Mouse (Mus musculus) intestine, embryonic 16.5 days (tissue): ENCODE data around the gene Hoxb3. TPM values are rescaled to one million over a fixed set of nuclear protein-coding genes. Genes with fewer than 3 reads are reported as not detected.

Experiments
- ATAC-seq: fragments of 200-750 bp; cut with Nextera tagmentation; 2 replicates; pipeline ENCODE4 v1.8.0; 2017; ENCODE audit warnings: moderate TSS enrichment, moderate library complexity
- H3K27ac ChIP-seq: fragments of 300-500 bp; sonication (generic); 2 replicates; pipeline ENCODE4 v1.5.1; 2014; ENCODE audit warnings: mild to moderate bottlenecking, low read length
- H3K27me3 ChIP-seq: fragments of 300-500 bp; sonication (generic); replicated peaks from 2 replicates; pipeline ENCODE4 v1.6.1; 2014; ENCODE audit warnings: low read length, control low read depth, mixed read lengths; ENCODE audit not compliant: control insufficient read depth, insufficient read depth
- H3K36me3 ChIP-seq: fragments of 300-500 bp; sonication (generic); 2 replicates; pipeline ENCODE4 v1.6.1; 2014; ENCODE audit warnings: low read length, control low read depth; ENCODE audit not compliant: control insufficient read depth, insufficient read depth
- H3K4me1 ChIP-seq: fragments of 300-500 bp; sonication (generic); 2 replicates; pipeline ENCODE4 v1.6.1; 2014; ENCODE audit warnings: low read length, control low read depth, mixed read lengths; ENCODE audit not compliant: control insufficient read depth, insufficient read depth
- H3K4me2 ChIP-seq: fragments of 300-500 bp; sonication (generic); 2 replicates; pipeline ENCODE4 v1.6.1; 2014; ENCODE audit warnings: low read depth, low read length, control low read depth
- H3K4me3 ChIP-seq: fragments of 300-500 bp; sonication (generic); 2 replicates; pipeline ENCODE4 v1.5.1; 2014; ENCODE audit warnings: mild to moderate bottlenecking, low read length
- H3K9ac ChIP-seq: fragments of 300-500 bp; sonication (generic); 2 replicates; pipeline ENCODE4 v1.6.1; 2014; ENCODE audit warnings: low read depth, low read length
- H3K9me3 ChIP-seq: fragments of 300-500 bp; sonication (generic); 2 replicates; pipeline ENCODE4 v1.6.1; 2016; ENCODE audit warnings: low read length, control low read depth; ENCODE audit not compliant: control insufficient read depth
- WGBS: fragments of 180-500 bp; shearing (Covaris S2); extraction: QIAGEN DNeasy Blood & Tissue Kit; methylation state at CpG from one replicate; pipeline ENCODE4 v1.1.7; 2014; 5-methylcytosine and 5-hydroxymethylcytosine counted together
- polyA plus RNA-seq: library from polyadenylated mRNA; unstranded; fragments of >200 nt; fragmentation: Nextera tagmentation; extraction: Ambion mirVana; gene quantifications from 2 replicates; pipeline ENCODE4 v1.2.1, GENCODE M21; 2015

Gene Hoxb3
- polyA plus RNA-seq, 1 experiment from 2014 or later = 1.4 TPM

DNA sequence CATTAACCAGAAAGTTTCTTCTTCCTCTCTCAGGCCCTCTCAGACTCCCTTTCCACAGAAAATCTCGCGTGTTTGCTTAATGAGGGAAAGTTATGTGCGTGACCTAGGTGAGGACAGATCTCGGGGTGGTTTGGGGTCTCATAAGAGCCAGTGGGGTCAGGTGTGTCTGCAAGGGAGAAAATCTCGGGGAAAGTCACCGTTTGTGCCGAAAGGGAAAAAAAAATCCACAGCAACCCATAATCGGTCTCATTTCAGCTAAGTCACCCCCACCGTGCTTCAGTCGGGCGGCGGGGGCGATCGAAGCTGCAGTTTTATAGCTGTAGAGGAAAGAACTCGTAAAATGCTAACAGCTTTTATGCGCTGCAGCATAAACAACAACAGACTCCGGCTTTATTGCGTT, 41.7 kb upstream of the Hoxb3 start:
- 18% methylated on average over 18 of the region's 18 CpGs for WGBS
- H3K9me3 ChIP-seq = no peaks in the 10 kb centered on the region
- no peak for ATAC-seq
- H3K36me3 ChIP-seq = no peaks in the 10 kb centered on the region
- peak overlapping the region; percentile 22; the same call in 1 of the 2 replicates for H3K4me2 ChIP-seq
- peak overlapping the region; percentile 18; the same call in 1 of the 2 replicates for H3K4me3 ChIP-seq
- H3K4me1 ChIP-seq = peaks cover 15% of the 10 kb centered on the region; the same call in 1 of the 2 replicates
- H3K9ac ChIP-seq = no peak overlapping the region
- peaks cover 56% of the 10 kb centered on the region for H3K27me3 ChIP-seq
- H3K27ac ChIP-seq = peak overlapping the region; percentile 9; the same call in 1 of the 2 replicates

DNA sequence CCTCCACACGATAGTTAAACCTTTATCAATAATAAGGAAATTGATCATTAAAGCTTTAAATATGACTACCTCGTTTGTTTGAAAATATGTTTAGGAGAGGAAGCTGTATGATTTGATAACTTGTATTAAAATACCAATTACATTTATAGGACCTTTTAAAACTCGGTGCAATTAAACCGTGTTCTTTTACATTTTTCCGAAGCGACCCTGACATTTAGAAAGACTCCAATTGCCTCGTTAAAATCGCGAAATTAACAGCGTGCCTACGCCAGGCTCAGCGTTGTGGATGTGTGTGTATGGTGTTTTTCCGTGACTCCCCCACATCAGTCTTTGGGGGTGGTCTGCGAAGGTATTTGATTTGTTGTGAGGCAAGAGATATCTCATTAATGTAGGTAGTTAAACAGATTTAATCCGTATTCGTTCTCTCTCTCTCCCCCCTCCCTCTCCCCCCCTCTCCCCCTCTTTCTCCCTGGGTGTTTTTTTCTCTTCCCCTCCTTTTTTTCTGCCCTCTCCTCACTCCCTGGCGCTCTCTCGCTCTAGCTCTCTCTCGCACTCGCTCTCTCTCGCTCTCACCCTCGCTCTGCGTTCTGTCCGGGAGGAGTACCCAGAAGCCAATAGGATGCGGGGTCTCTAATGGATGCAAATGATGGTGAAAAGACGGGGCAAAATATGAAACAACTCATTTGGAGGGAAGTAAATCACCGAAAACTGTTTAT, 41.1 kb upstream of the Hoxb3 start, which contains the start of gene Hoxb8:
Gene Hoxb8, plus strand, starts transcription at position 51 of the 716 bp plus-strand sequence.
- WGBS = 2% methylated on average over 27 of the region's 27 CpGs
- peak within 1 kb of the TSS; percentile 83 for H3K9ac ChIP-seq
- H3K4me1 ChIP-seq = peaks cover 15% of the 10 kb centered on the region; the same call in 1 of the 2 replicates
- H3K36me3 ChIP-seq = no peaks in the 10 kb centered on the region
- H3K27me3 ChIP-seq = peaks cover 50% of the 10 kb centered on the region
- peak within 1 kb of the TSS; percentile 69 for H3K27ac ChIP-seq
- ATAC-seq = no peak
- peak within 1 kb of the TSS; percentile 77 for H3K4me2 ChIP-seq
- H3K4me3 ChIP-seq = peak within 1 kb of the TSS; percentile 61
- no peaks in the 10 kb centered on the region for H3K9me3 ChIP-seq

DNA sequence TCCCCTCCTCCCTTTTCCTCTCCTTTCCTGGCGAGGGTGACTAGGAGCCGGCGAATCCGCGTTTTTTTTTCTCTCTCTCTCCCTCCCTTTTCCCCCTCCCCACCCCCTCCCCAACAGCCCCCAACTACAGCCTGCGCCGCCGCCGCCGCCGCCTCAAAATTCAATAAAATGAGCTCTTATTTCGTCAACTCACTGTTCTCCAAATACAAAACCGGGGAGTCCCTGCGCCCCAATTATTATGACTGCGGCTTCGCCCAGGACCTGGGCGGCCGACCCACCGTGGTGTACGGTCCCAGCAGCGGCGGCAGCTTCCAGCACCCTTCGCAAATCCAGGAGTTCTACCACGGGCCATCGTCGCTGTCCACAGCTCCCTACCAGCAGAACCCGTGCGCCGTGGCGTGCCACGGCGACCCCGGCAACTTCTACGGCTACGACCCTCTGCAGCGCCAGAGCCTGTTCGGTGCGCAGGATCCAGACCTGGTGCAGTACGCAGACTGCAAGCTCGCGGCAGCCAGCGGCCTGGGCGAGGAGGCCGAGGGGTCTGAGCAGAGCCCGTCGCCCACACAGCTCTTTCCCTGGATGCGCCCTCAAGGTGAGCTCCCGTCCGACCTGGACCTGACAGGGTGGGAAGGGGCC, 40.2 kb upstream of the Hoxb3 start:
- ATAC-seq = no peak
- under 1% methylated on average over 49 of the region's 49 CpGs for WGBS
- peak overlapping the region; percentile 83 for H3K9ac ChIP-seq
- no peaks in the 10 kb centered on the region for H3K36me3 ChIP-seq
- no peaks in the 10 kb centered on the region for H3K9me3 ChIP-seq
- H3K27ac ChIP-seq = peak overlapping the region; percentile 69
- H3K4me1 ChIP-seq = peaks cover 20% of the 10 kb centered on the region
- H3K27me3 ChIP-seq = peaks cover 48% of the 10 kb centered on the region
- peak overlapping the region; percentile 61 for H3K4me3 ChIP-seq
- peak overlapping the region; percentile 77 for H3K4me2 ChIP-seq

DNA sequence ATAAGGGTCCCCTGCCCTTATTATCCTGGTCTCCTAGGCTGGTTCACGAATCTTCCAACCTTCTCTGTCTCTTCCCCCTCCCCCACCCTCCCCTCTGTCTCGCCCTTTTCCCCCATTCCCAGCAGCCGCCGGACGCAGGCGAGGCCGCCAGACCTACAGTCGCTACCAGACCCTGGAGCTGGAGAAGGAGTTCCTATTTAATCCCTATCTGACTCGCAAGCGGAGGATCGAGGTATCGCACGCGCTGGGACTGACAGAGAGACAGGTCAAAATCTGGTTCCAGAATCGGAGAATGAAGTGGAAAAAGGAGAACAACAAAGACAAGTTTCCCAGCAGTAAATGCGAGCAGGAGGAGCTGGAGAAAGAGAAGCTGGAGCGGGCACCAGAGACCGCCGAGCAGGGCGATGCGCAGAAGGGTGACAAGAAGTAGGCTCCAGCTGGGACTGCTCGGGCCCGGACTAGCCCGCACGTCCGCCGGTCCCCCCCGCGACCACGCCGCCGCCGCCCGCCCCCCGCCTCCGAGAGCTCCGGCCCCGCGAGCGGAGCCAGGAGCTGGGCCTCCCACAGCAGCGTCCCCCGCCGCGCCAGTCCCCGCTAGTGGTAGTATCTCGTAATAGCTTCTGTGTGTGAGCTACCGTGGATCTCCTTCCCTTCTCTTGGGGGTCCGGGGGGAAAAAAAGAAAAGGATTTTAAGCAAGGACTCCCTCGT, 38.9 kb upstream of the Hoxb3 start:
- no peaks in the 10 kb centered on the region for H3K36me3 ChIP-seq
- under 1% methylated on average over 49 of the region's 49 CpGs for WGBS
- peak overlapping the region; percentile 61 for H3K4me3 ChIP-seq
- H3K9me3 ChIP-seq = no peaks in the 10 kb centered on the region
- peak overlapping the region; percentile 77 for H3K4me2 ChIP-seq
- peaks cover 17% of the 10 kb centered on the region; the same call in 1 of the 2 replicates for H3K4me1 ChIP-seq
- peak overlapping the region; percentile 83 for H3K9ac ChIP-seq
- ATAC-seq = peak; percentile 32
- H3K27me3 ChIP-seq = peaks cover 50% of the 10 kb centered on the region
- peak overlapping the region; percentile 86 for H3K27ac ChIP-seq

DNA sequence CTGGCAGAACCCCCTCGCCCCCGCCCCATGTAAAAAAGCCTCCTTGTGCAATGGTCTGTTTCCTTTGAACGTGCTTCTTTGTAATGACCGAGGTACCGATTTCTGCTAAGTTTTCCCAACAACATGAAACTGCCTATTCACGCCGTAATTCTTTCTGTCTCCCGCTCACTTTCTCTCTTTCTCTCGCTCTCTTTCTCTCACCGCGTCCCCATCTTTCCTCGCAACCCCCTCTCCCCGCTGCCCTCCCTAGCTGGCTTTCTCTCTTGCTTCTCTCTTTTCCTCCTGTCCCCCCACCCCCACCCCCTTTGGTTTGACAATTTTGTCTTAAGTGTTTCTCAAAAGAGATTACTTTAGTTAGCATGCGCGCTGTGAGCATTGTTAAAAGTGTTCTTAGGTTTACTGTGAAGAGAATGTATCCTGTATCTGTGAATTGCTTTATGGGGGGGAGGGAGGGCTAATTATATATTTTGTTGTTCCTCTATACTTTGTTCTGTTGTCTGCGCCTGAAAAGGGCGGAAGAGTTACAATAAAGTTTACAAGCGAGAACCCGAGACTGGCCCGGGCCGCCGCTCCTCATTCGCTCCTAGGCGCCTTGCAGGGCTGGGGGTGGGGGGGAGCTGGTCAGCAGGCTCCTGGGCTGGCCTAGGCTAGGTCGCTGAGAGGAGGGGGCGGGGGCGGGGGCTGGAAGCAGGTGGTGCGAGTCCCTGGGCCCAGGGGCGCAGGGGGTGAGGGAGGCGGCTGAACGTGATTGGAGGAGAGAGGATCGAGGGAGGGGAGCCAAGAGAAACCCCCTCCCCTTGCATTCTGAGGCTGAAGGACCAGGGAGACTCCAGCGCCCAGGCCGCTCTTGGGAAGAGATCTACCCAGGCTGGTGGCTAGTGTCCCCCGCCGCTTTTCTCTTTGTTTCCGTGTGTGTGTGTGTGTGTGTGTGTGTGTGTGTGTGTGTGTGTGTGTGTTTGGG, 38.1 kb upstream of the Hoxb3 start:
- peak; percentile 74 for ATAC-seq
- Histone ChIP-seq H3K4me2 (peak overlapping the region; percentile 77), H3K9ac (peak overlapping the region; percentile 83), H3K27ac (peak overlapping the region; percentile 86), H3K4me3 (peak overlapping the region; percentile 61), H3K36me3 (no peaks in the 10 kb centered on the region), H3K27me3 (peaks cover 45% of the 10 kb centered on the region), H3K9me3 (no peaks in the 10 kb centered on the region), H3K4me1 (peaks cover 15% of the 10 kb centered on the region; the same call in 1 of the 2 replicates)
- WGBS = 2% methylated on average over 34 of the region's 37 CpGs

DNA sequence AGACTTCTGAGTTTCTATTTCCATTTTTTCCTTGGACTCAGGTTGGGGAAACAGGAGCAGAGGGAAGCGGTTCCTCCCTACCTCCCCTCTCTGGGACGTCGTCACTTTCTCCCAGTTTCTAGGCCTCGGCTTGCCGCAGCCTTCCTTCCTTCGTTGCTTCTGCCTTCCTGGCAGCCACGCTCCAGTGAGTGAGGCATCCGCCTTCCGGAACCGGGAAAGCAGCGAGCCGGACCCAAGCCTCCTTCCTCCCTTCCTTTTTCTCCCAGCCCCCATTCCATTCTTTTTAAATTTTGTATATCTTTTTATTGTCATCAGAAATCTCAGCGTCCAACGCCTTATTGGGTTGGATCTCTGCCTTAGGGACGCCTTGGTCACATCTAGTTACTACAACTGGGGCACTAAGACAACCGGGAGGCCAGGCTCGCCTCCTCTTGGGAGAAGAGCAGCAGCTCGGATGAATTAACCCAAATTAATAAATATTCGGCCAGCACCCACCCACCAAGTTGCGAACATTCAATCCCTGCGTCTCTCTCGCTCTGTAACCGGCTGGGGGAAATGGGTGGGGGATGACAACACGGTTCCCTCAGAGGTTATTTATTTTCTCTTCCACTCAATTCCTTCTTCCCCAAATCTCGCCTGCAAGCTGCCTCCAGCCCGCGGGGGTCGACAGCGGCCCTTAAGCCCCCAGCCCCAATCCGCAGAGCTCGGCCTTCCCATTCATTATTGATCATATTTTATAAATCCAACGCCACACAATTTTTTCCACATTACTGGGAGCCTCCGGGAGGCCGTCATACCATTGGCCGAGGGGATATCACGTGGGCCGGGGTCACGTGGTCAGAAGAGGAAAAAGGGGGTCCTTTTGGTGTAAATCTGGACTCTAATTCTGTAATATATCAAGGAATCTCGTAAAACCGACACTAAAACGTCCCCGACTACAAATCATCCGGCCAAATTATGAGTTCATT, 37.1 kb upstream of the Hoxb3 start, which contains the start of gene Hoxb7:
Gene Hoxb7, plus strand, starts transcription at position 853 of the 968 bp plus-strand sequence.
- peak within 1 kb of the TSS; percentile 77 for H3K4me2 ChIP-seq
- H3K36me3 ChIP-seq = no peaks in the 10 kb centered on the region
- H3K27me3 ChIP-seq = peaks cover 39% of the 10 kb centered on the region
- H3K27ac ChIP-seq = peak within 1 kb of the TSS; percentile 90
- H3K4me3 ChIP-seq = peak within 1 kb of the TSS; percentile 61
- no peaks in the 10 kb centered on the region for H3K9me3 ChIP-seq
- 2% methylated on average over 43 of the region's 43 CpGs for WGBS
- ATAC-seq = no peak
- H3K9ac ChIP-seq = peak within 1 kb of the TSS; percentile 83
- H3K4me1 ChIP-seq = peaks cover 15% of the 10 kb centered on the region; the same call in 1 of the 2 replicates

DNA sequence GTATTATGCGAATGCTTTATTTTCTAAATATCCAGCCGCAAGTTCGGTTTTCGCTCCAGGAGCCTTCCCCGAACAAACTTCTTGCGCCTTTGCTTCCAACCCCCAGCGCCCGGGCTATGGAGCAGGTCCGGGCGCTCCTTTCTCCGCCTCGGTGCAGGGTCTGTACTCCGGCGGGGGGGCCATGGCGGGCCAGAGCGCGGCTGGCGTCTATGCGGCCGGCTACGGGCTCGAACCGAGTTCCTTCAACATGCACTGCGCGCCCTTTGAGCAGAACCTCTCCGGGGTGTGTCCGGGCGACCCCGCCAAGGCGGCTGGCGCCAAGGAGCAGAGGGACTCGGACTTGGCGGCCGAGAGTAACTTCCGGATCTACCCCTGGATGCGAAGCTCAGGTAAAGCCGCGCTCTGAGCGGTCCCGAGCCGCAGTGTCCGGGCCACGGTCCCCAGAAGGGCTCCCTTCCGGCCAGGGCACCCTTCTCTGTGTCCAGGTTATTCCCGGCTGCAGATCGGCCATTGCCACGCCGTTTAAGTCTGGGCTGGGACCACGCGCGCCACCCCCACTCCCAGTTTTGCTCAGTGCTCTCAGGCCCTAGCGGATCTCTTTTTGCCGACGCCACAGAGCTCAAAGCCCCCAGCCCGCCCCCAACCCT, 36.3 kb upstream of the Hoxb3 start:
- Histone ChIP-seq H3K36me3 (no peaks in the 10 kb centered on the region), H3K4me1 (peaks cover 15% of the 10 kb centered on the region; the same call in 1 of the 2 replicates), H3K4me2 (peak overlapping the region; percentile 77), H3K4me3 (peak overlapping the region; percentile 61), H3K27ac (peak overlapping the region; percentile 90), H3K27me3 (peaks cover 38% of the 10 kb centered on the region), H3K9ac (peak overlapping the region; percentile 83), H3K9me3 (no peaks in the 10 kb centered on the region)
- under 1% methylated on average over 55 of the region's 55 CpGs for WGBS
- ATAC-seq = peak; percentile 29; the same call in 1 of the 2 replicates
